Mouse (Mus musculus): ENCODE data around the gene Ttc27.

- TF ChIP-seq CTCF (IDR thresholded peaks at IDR 0.05; ENCODE audit: low read depth) (no peak), EP300 (IDR thresholded peaks at IDR 0.05; ENCODE audit: low read depth) (no peak)
Observed at GRCm38 (mm10) chr17:74879768-74880167, 162.2 kb downstream of the Ttc27 start.

Data from liver, embryonic 14.5 days (tissue).